Mouse (Mus musculus): ENCODE results near the gene Gm45521.

DNA sequence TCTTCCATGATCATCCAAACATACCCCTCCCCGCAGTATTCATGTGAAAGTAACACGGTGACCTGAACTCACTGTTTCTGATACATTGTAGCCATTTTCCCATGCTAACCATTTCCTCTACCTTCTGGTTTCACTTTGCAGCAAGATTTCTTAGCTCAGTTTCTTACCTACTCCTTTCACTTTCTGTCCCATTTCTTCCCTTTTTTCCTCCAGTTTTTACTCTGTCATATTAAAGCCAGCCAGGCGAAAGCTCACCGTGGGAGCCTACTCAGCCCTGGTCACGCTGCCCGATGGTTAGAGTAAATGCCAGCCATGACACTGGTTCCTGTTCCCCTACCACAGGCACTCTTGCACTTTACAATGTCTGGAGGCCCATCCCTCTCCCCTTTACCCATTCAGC lies 29.8 kb downstream of the Gm45521 start:
- no peak for TF ChIP-seq POLR2A (IDR thresholded peaks at IDR 0.05; ENCODE audit: extremely low read depth, insufficient read depth, low read length)
- no peak for TF ChIP-seq CTCF (IDR thresholded peaks at IDR 0.05; ENCODE audit: extremely low read depth, insufficient read depth, low read length)
